Mouse (Mus musculus) MEL (cell line): Measurements from ENCODE around the gene Gm49392.

Experiments
- CTCF ChIP-seq, 3 experiments: IDR thresholded peaks in 2 of 3; conservative IDR thresholded peaks in 1 of 3; 2 replicates each; pipeline ENCODE4 v1.5.1; 2011 to 2012; ENCODE audit warnings: low read length in 3 of 3, low read depth in 2 of 3, mild to moderate bottlenecking in 2 of 3, improper control_type of control experiment in 1 of 3, inconsistent platforms in 1 of 3, mixed read lengths in 1 of 3, moderate library complexity in 1 of 3; ENCODE audit not compliant: control insufficient read depth in 1 of 3, insufficient read depth in 1 of 3, poor library complexity in 1 of 3, severe bottlenecking in 1 of 3
- ETS1 ChIP-seq: IDR thresholded peaks from 2 replicates; pipeline ENCODE4 v1.6.1; 2012; ENCODE audit warnings: low read depth, mild to moderate bottlenecking, inconsistent platforms, low read length, improper control_type of control experiment, moderate library complexity
- MAX ChIP-seq: IDR thresholded peaks from 2 replicates; pipeline ENCODE4 v1.6.1; 2011; ENCODE audit warnings: low read length, improper control_type of control experiment
- NRF1 ChIP-seq: IDR thresholded peaks from 2 replicates; pipeline ENCODE4 v1.6.1; 2014; ENCODE audit warnings: low read depth, mild to moderate bottlenecking, inconsistent platforms, low read length, improper control_type of control experiment, moderate library complexity; ENCODE audit not compliant: poor library complexity, insufficient read depth, severe bottlenecking
- POLR2A ChIP-seq, 2 experiments: IDR thresholded peaks; 2 replicates each; pipeline ENCODE4 v1.6.1; 2011 to 2012; ENCODE audit warnings: low read length in 2 of 2, mild to moderate bottlenecking in 2 of 2, control low read depth in 1 of 2, improper control_type of control experiment in 1 of 2, low read depth in 1 of 2, moderate library complexity in 1 of 2; ENCODE audit not compliant: control insufficient read depth in 1 of 2, insufficient read depth in 1 of 2, poor library complexity in 1 of 2
- POLR2AphosphoS2 ChIP-seq: IDR thresholded peaks from 2 replicates; pipeline ENCODE4 v1.6.1; 2011; ENCODE audit warnings: low read length, improper control_type of control experiment
- SMC3 ChIP-seq: IDR thresholded peaks from 2 replicates; pipeline ENCODE4 v1.6.1; 2011; ENCODE audit warnings: low read depth, low read length, improper control_type of control experiment
- USF2 ChIP-seq, 2 experiments: IDR thresholded peaks; 2 replicates each; pipeline ENCODE4 v1.6.1; 2011 to 2012; ENCODE audit warnings: improper control_type of control experiment in 2 of 2, low read length in 2 of 2, borderline replicate concordance in 1 of 2, inconsistent platforms in 1 of 2, low read depth in 1 of 2, mild to moderate bottlenecking in 1 of 2; ENCODE audit not compliant: insufficient read depth in 1 of 2
- ZKSCAN1 ChIP-seq: IDR thresholded peaks from 2 replicates; pipeline ENCODE4 v1.6.1; 2012; ENCODE audit warnings: low read depth, mild to moderate bottlenecking, inconsistent platforms, low read length, improper control_type of control experiment, moderate library complexity

- TF ChIP-seq ZKSCAN1 (no peak), CTCF (IDR thresholded peaks at IDR 0.05 in 2 of 3, conservative IDR thresholded peaks at IDR 0.05 in 1 of 3; ENCODE audit: control insufficient read depth in 1 of 3, insufficient read depth in 1 of 3, low read depth in 2 of 3, low read length in 3 of 3, poor library complexity in 1 of 3, severe bottlenecking in 1 of 3) (no peak), MAX (no peak), NRF1 (no peak), SMC3 (no peak), USF2 (IDR thresholded peaks at IDR 0.05; ENCODE audit: borderline replicate concordance in 1 of 2, insufficient read depth in 1 of 2, low read depth in 1 of 2, low read length in 2 of 2) (no peak), POLR2AphosphoS2 (no peak), ETS1 (no peak), POLR2A (IDR thresholded peaks at IDR 0.05; ENCODE audit: control insufficient read depth in 1 of 2, insufficient read depth in 1 of 2, low read depth in 1 of 2, low read length in 2 of 2, poor library complexity in 1 of 2) (no peak)
Measured at GRCm38 (mm10) chr13:60892301-60892700, 4.4 kb downstream of the Gm49392 start.
